Mouse (Mus musculus) erythroblast, embryonic 14.5 days (primary cell): ENCODE results near the gene 1700025C18Rik. TPM values are rescaled to one million over a fixed set of nuclear protein-coding genes. Genes with fewer than 3 reads are reported as not detected.

Experiments
- H3K27me3 ChIP-seq: 2 replicates; pipeline ENCODE4 v1.6.1; 2012; ENCODE audit warnings: inconsistent platforms; ENCODE audit not compliant: control insufficient read depth
- H3K36me3 ChIP-seq: 2 replicates; pipeline ENCODE4 v1.6.1; 2012; ENCODE audit warnings: mild to moderate bottlenecking, inconsistent platforms; ENCODE audit not compliant: control insufficient read depth
- H3K4me1 ChIP-seq: 2 replicates; pipeline ENCODE4 v1.6.1; 2012; ENCODE audit warnings: inconsistent platforms; ENCODE audit not compliant: control insufficient read depth
- H3K4me3 ChIP-seq: replicated peaks from 2 replicates; pipeline ENCODE3; 2012; ENCODE audit warnings: moderate library complexity, mild to moderate bottlenecking, inconsistent platforms
- H3K9me3 ChIP-seq: 2 replicates; pipeline ENCODE4 v1.6.1; 2012; ENCODE audit warnings: low read length, inconsistent platforms, mixed read lengths; ENCODE audit not compliant: control insufficient read depth
- GATA1 ChIP-seq: IDR thresholded peaks from 2 replicates; pipeline ENCODE4 v1.6.1; 2012; ENCODE audit warnings: low read length, inconsistent platforms, mixed read lengths
- TAL1 ChIP-seq: IDR thresholded peaks from 3 replicates; pipeline ENCODE4 v1.6.1; 2012; ENCODE audit warnings: low read length, inconsistent platforms, mixed read lengths
- polyA plus RNA-seq: library from polyadenylated mRNA; stranded (reverse); fragments of >175 nt; gene quantifications from 2 replicates; pipeline ENCODE4 v1.2.3, GENCODE M21; 2012

1700025C18Rik gene
- polyA plus RNA-seq, 1 experiment = not detected

- TF ChIP-seq GATA1 (no peak), TAL1 (no peak)
- H3K4me3 ChIP-seq = no peak overlapping the region
- no peaks in the 10 kb centered on the region for H3K4me1 ChIP-seq
- H3K9me3 ChIP-seq = peaks cover 7% of the 10 kb centered on the region
- no peaks in the 10 kb centered on the region for H3K27me3 ChIP-seq
- no peaks in the 10 kb centered on the region for H3K36me3 ChIP-seq
These were observed 3.9 kb downstream of the 1700025C18Rik start for GRCm38 (mm10) chr2:165086634-165087033.

- H3K4me1 ChIP-seq = no peaks in the 10 kb centered on the region
- H3K27me3 ChIP-seq = peaks cover 22% of the 10 kb centered on the region
- H3K9me3 ChIP-seq = no peaks in the 10 kb centered on the region
- TF ChIP-seq GATA1 = no peak
- no peak for TF ChIP-seq TAL1
- no peak overlapping the region for H3K4me3 ChIP-seq
- no peaks in the 10 kb centered on the region for H3K36me3 ChIP-seq
These were observed 9.3 kb downstream of the 1700025C18Rik start for GRCm38 (mm10) chr2:165081257-165081656.

- Histone ChIP-seq H3K9me3 (no peaks in the 10 kb centered on the region), H3K27me3 (peaks cover 27% of the 10 kb centered on the region), H3K4me3 (no peak overlapping the region), H3K36me3 (no peaks in the 10 kb centered on the region), H3K4me1 (no peaks in the 10 kb centered on the region)
- TF ChIP-seq TAL1 (no peak), GATA1 (no peak)
These were observed 9.9 kb downstream of the 1700025C18Rik start for GRCm38 (mm10) chr2:165080657-165081056.

- no peak for TF ChIP-seq GATA1
- TF ChIP-seq TAL1 = no peak
- Histone ChIP-seq H3K27me3 (peaks cover 30% of the 10 kb centered on the region), H3K4me1 (no peaks in the 10 kb centered on the region), H3K9me3 (no peaks in the 10 kb centered on the region), H3K36me3 (no peaks in the 10 kb centered on the region), H3K4me3 (no peak overlapping the region)
These were observed 11.9 kb downstream of the 1700025C18Rik start for GRCm38 (mm10) chr2:165078605-165079004.

- H3K4me3 ChIP-seq = no peak overlapping the region
- no peaks in the 10 kb centered on the region for H3K4me1 ChIP-seq
- no peak for TF ChIP-seq TAL1
- no peak for TF ChIP-seq GATA1
- peaks cover 35% of the 10 kb centered on the region for H3K27me3 ChIP-seq
- H3K36me3 ChIP-seq = no peaks in the 10 kb centered on the region
- no peaks in the 10 kb centered on the region for H3K9me3 ChIP-seq
These were observed 12.5 kb downstream of the 1700025C18Rik start for GRCm38 (mm10) chr2:165078045-165078444.

GRCm38 (mm10) chr2:165077055-165077454, 13.5 kb downstream of the 1700025C18Rik start:
- Histone ChIP-seq H3K27me3 (peaks cover 37% of the 10 kb centered on the region), H3K9me3 (no peaks in the 10 kb centered on the region)

GRCm38 (mm10) chr2:165074937-165075336, 15.6 kb downstream of the 1700025C18Rik start:
- no peaks in the 10 kb centered on the region for H3K4me1 ChIP-seq
- no peaks in the 10 kb centered on the region for H3K9me3 ChIP-seq
- no peaks in the 10 kb centered on the region for H3K36me3 ChIP-seq
- TF ChIP-seq GATA1 = no peak
- no peak overlapping the region for H3K4me3 ChIP-seq
- H3K27me3 ChIP-seq = peaks cover 35% of the 10 kb centered on the region

More at GRCm38 (mm10) chr2:165077055-165077454, 13.5 kb downstream of the 1700025C18Rik start:
- TF ChIP-seq GATA1 = no peak
- TF ChIP-seq TAL1 = no peak
- no peaks in the 10 kb centered on the region for H3K36me3 ChIP-seq
- H3K4me1 ChIP-seq = no peaks in the 10 kb centered on the region
- H3K4me3 ChIP-seq = no peak overlapping the region

- Histone ChIP-seq H3K27me3 (peaks cover 35% of the 10 kb centered on the region), H3K36me3 (no peaks in the 10 kb centered on the region), H3K4me3 (no peak overlapping the region), H3K9me3 (no peaks in the 10 kb centered on the region), H3K4me1 (no peaks in the 10 kb centered on the region)
- TF ChIP-seq TAL1 = no peak
- no peak for TF ChIP-seq GATA1
These were observed 16.3 kb downstream of the 1700025C18Rik start for GRCm38 (mm10) chr2:165074081-165074884.

- Histone ChIP-seq H3K36me3 (no peaks in the 10 kb centered on the region), H3K27me3 (peaks cover 34% of the 10 kb centered on the region), H3K4me1 (no peaks in the 10 kb centered on the region), H3K4me3 (no peak overlapping the region), H3K9me3 (no peaks in the 10 kb centered on the region)
- TF ChIP-seq GATA1 (no peak), TAL1 (no peak)
These were observed 17.2 kb downstream of the 1700025C18Rik start for GRCm38 (mm10) chr2:165073381-165073781.
